ENCODE assay signal across 34 mouse cellular contexts in genomic region chr6:42339189-42339588, GRCm38 (mm10). TPM values are rescaled to one million over a fixed set of nuclear protein-coding genes. Genes with fewer than 3 reads are reported as not detected.
"Had no signal": no experiment of that assay in that cellular context is flagged by ENCODE, and none has a peak within 500 bp of the region (broad histone marks: within the 10 kb centered on the region; RNA-seq: fewer than 3 reads in every experiment).

No protein-coding gene starts in this region.

- H3K4me2 ChIP-seq: heart, embryonic 11.5 days; heart, embryonic 12.5 days; heart, embryonic 13.5 days; heart, embryonic 15.5 days; hindbrain, embryonic 12.5 days; hindbrain, embryonic 13.5 days; hindbrain, embryonic 14.5 days; hindbrain, embryonic 15.5 days; intestine, embryonic 15.5 days; kidney, embryonic 15.5 days had no signal

- H3K27ac ChIP-seq: heart, embryonic 10.5 days; heart, embryonic 13.5 days; heart, embryonic 15.5 days; hindbrain, embryonic 10.5 days; hindbrain, embryonic 12.5 days; hindbrain, embryonic 13.5 days; hindbrain, embryonic 14.5 days; hindbrain, embryonic 15.5 days; hindbrain, postnatal 0 days; intestine, embryonic 15.5 days; kidney, embryonic 15.5 days; kidney, postnatal 0 days; layer of hippocampus, adult 2 months had no signal

- H3K27me3 ChIP-seq: heart, embryonic 12.5 days; heart, embryonic 13.5 days; heart, embryonic 15.5 days; hindbrain, embryonic 12.5 days; hindbrain, embryonic 13.5 days; hindbrain, embryonic 15.5 days; intestine, embryonic 15.5 days; kidney, embryonic 15.5 days had no signal

- H3K9me3 ChIP-seq: heart, embryonic 10.5 days; heart, embryonic 12.5 days; heart, embryonic 13.5 days; heart, embryonic 15.5 days; hindbrain, embryonic 10.5 days; hindbrain, embryonic 12.5 days; hindbrain, embryonic 13.5 days; hindbrain, embryonic 15.5 days; intestine, embryonic 15.5 days; kidney, embryonic 15.5 days had no signal

- H3K4me3 ChIP-seq: heart, embryonic 10.5 days; heart, embryonic 12.5 days; heart, embryonic 13.5 days; heart, embryonic 15.5 days; hindbrain, embryonic 10.5 days; hindbrain, embryonic 12.5 days; hindbrain, embryonic 13.5 days; hindbrain, embryonic 15.5 days; intestine, embryonic 15.5 days; kidney, embryonic 15.5 days; layer of hippocampus, adult 2 months had no signal

- ATAC-seq: hindbrain, embryonic 16.5 days; hindbrain, postnatal 0 days; inflammation-experienced regulatory T-cells, adult 6 months; intestine, embryonic 15.5 days; intestine, embryonic 16.5 days; intestine, postnatal 0 days had no signal

- DNase-seq: heart, postnatal 14 days; heart, postnatal 36 days; heart, postnatal 4 days; kidney, adult 11 months; kidney, adult 18-20 months; kidney, adult 2 months; kidney, adult 8-10 months; kidney, adult 9 months; kidney, postnatal 10 days; kidney, postnatal 14 days; kidney, postnatal 25 days; kidney, postnatal 36 days; kidney, postnatal 4 days; layer of hippocampus, postnatal 36 days had no signal

- H3K4me1 ChIP-seq: heart, embryonic 10.5 days; heart, embryonic 12.5 days; heart, embryonic 13.5 days; heart, embryonic 15.5 days; hindbrain, embryonic 10.5 days; hindbrain, embryonic 12.5 days; hindbrain, embryonic 13.5 days; hindbrain, embryonic 15.5 days; intestine, embryonic 15.5 days; kidney, embryonic 15.5 days had no signal

- H3K9ac ChIP-seq: heart, embryonic 12.5 days; heart, embryonic 13.5 days; heart, embryonic 15.5 days; hindbrain, embryonic 12.5 days; hindbrain, embryonic 13.5 days; hindbrain, embryonic 14.5 days; hindbrain, embryonic 15.5 days; intestine, embryonic 15.5 days; kidney, embryonic 15.5 days had no signal

- H3K36me3 ChIP-seq: heart, embryonic 10.5 days; heart, embryonic 12.5 days; heart, embryonic 13.5 days; heart, embryonic 15.5 days; hindbrain, embryonic 10.5 days; hindbrain, embryonic 12.5 days; hindbrain, embryonic 13.5 days; hindbrain, embryonic 15.5 days; intestine, embryonic 15.5 days; kidney, embryonic 15.5 days had no signal

RNA-seq across cellular contexts. Expression of gene Fam131b, which starts 14.7 kb away (rescaled TPM):
- total RNA-seq: hematopoietic stem cell, adult 5-6 weeks had no signal
- polyA plus RNA-seq: inflammation-experienced regulatory T-cells, adult 6 months; kidney, postnatal 0 days had no signal

RNA-seq across cellular contexts. Expression of gene Epha1, which starts 33.9 kb away (rescaled TPM):
- total RNA-seq: layer of hippocampus, adult 2 months had no signal

RNA-seq across cellular contexts. Expression of gene Clcn1, which starts 52.7 kb away (rescaled TPM):
- total RNA-seq: hematopoietic stem cell, adult 5-6 weeks had no signal
- polyA plus RNA-seq: inflammation-experienced regulatory T-cells, adult 6 months had no signal
